Mouse (Mus musculus) left cerebral cortex, adult 2 months (tissue): Measurements from ENCODE around the gene Ttc39d. TPM values are rescaled to one million over a fixed set of nuclear protein-coding genes. Genes with fewer than 3 reads are reported as not detected.
A peak's percentile ranks its signal among the peaks of the same experiment; 100 is the strongest.

ENCODE experiments used
- DNase-seq, 2 experiments: peaks; one replicate each; pipeline ENCODE4 v3.0.0; 2021 to 2022; ENCODE audit warnings: low spot score in 2 of 2, mixed read lengths in 1 of 2; ENCODE audit errors: extremely low spot score in 1 of 2
- H3K27ac ChIP-seq: fragments of 200-600 bp; 2 replicates; pipeline ENCODE4 v1.8.1; 2022
- H3K4me3 ChIP-seq: fragments of 200-600 bp; 2 replicates; pipeline ENCODE4 v1.8.1; 2022
- CTCF ChIP-seq: fragments of 200-600 bp; IDR thresholded peaks from 2 replicates; pipeline ENCODE4 v1.8.1; 2022; ENCODE audit warnings: antibody characterized with exemption, mild to moderate bottlenecking, moderate library complexity
- intact Hi-C: fragments of 180-260 bp; cut with DNase I; formaldehyde crosslinking; loops from one replicate; pipeline ENCODE4 v1.15.1; 2025
- total RNA-seq, 2 experiments: library from RNA; stranded (reverse); gene quantifications; 2 replicates each; pipeline ENCODE4 v1.2.3; 2021

The Ttc39d gene
- total RNA-seq, 2 experiments from 2014 or later = 0.18 TPM; not detected in 1

DNA sequence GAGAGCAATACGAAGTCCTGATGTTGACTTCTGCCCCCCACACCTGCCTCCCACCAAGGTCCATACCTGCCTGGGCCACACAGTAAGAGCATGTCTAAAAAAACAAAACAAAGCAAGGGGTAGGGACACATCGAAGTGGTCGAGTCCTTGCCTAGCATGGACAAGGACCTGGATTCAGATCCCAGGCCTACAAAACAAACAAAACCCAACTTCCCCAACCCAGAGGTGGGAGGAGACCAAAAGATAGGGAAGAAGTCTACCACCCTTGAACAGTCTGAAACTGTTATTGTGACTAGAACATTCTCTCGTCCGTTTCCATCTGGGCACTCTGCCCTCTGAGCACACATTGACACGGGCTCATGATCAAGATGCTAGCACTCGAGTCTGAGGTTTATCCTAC lies 27.1 kb downstream of the Ttc39d start:
- intact Hi-C loops = no loop called here
- no peak for DNase-seq
- no peak overlapping the region for H3K27ac ChIP-seq
- no peak overlapping the region for H3K4me3 ChIP-seq
- no peak for TF ChIP-seq CTCF

DNA sequence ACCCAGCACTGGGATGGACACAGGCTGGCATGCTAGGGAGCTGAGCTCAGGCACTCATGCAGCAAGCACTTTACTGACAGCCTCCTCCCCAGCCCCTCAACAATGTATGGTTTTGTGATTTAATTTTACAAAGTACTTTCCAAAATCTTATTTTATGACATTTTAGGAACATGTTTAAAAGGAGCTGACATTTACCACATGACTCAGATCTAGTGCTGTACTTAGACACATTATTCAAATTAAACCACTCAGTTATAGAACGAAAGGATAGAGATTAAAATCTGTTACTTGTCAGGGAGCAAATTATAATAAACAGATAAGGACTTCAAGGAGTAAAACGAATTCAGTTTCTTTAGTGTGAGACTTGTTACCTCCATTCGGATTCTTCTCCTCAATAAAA lies 28.2 kb downstream of the Ttc39d start:
- TF ChIP-seq CTCF = no peak
- intact Hi-C loops = no loop called here
- Histone ChIP-seq H3K27ac (peak overlapping the region; percentile 66; the same call in 1 of the 2 replicates), H3K4me3 (no peak overlapping the region)
- DNase-seq = no peak

DNA sequence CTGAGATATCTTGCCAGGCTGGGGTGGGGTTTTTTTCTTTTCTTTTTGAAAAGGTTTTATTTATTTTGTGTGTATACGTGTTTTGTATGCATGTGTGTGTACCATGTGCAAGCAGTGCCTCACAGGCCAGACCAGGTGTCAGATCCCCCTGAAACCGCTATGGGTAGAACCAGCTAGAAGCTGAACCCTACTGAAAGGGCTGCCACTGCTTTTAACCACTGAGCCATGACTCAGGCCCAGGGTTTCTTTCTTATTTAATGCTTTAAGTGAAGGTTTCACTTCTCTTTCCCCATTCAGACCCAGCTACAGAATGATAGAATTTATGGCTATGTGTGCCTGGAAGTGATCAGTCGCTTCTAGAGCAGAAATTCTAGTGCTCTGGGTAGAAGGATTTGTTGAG lies 29.5 kb downstream of the Ttc39d start:
- intact Hi-C loops = no loop called here
- no peak overlapping the region for H3K27ac ChIP-seq
- TF ChIP-seq CTCF = no peak
- no peak for DNase-seq
- H3K4me3 ChIP-seq = no peak overlapping the region

DNA sequence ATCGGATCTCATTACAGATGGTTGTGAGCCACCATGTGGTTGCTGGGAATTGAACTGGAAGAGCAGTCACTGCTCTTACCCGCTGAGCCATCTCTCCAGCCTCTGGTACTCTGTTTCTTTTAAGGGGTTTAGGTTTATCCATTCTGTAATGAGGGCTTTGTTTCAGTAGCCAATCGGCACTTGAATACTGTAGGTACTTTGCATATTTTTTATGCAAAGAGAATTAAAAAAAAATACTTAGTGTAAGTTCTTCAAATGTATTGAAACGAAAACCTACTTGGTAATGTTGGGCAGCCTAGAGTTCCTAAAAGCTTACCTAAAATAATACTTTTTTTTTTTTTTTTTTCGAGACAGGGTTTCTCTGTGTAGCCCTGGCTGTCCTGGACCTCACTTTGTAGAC lies 30.2 kb downstream of the Ttc39d start:
- Histone ChIP-seq H3K27ac (no peak overlapping the region), H3K4me3 (no peak overlapping the region)
- intact Hi-C loops = no loop called here
- DNase-seq = no peak
- TF ChIP-seq CTCF = no peak

DNA sequence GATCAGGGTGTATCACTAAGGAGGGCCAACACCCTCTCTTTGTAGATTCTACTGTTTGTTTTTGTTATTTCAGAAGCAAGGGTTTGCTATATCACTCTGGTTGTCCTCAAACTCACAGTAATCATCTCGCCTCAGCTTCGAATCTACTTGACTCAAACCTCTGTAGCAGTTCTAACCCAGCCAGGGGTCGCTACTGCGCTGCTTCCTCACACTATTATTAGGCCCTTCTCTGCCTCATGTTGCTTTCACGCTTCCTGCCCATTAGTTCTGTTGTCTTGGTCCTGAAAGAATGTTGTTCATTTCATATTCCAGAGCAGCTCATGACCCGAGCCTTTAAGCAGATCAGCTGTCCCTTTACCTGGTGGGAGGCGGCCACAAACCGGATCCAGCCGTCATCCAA lies 34.3 kb downstream of the Ttc39d start:
- TF ChIP-seq CTCF = no peak
- no peak for DNase-seq
- intact Hi-C loops = no loop called here
- H3K27ac ChIP-seq = no peak overlapping the region
- H3K4me3 ChIP-seq = no peak overlapping the region

DNA sequence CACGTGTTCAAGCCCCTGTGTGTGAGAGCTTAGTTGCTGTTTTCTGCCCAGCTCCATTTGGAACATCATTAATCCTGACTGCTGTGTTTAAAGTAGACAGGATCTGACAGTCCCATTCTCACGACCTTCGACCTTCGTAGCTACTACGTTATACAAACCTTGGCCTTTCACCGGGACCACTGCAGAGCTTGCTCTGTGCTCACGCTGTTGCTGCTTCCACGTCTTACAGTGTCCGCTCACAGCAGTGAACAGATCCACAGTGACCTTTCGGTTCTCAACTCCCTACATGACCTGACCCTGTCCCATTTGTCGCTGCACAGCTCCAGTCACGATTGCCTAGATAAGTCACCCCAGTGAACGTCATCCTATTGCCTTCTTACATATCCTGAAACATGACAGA lies 35.9 kb downstream of the Ttc39d start:
- intact Hi-C loops = no loop called here
- TF ChIP-seq CTCF = no peak
- no peak overlapping the region for H3K4me3 ChIP-seq
- no peak for DNase-seq
- H3K27ac ChIP-seq = no peak overlapping the region

DNA sequence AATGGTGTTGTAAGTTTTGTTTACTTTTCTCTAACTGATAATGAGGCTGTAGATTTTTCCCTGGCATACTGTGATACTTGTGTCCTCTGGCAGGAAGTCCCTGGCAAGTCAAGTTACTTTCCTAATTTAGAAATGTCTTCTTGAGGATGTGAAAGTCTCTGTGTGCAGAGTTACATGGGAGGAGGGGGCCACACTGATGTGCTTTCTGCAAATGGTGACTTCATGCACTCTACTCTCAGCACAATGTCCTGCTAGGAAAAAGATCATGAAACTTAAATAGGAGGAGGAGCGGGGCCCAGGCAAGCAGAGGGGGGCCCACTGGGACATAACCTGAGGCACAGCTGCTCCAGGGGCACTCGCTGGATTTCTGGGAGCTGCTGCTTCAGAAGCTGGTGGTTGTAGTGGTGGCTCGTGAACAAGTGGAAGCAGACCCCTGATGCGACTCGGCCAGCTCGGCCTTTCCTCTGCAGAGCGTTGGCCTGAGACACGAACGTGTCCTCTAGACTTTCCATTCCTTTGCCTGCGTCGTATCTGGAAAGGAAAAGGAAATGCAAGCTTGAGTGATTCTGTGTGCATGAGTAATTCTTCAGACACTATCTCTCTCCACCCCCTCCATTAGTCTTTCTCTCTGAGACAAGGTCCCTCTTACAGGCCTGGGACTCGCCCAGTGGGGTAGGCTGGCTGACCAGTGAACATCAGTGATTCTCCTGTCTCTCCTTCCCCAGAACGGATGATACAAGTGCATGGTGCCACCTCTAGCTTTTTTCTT lies 45.7 kb downstream of the Ttc39d start:
- intact Hi-C loops = no loop called here
- H3K4me3 ChIP-seq = no peak overlapping the region
- TF ChIP-seq CTCF = no peak
- no peak for DNase-seq
- H3K27ac ChIP-seq = no peak overlapping the region

DNA sequence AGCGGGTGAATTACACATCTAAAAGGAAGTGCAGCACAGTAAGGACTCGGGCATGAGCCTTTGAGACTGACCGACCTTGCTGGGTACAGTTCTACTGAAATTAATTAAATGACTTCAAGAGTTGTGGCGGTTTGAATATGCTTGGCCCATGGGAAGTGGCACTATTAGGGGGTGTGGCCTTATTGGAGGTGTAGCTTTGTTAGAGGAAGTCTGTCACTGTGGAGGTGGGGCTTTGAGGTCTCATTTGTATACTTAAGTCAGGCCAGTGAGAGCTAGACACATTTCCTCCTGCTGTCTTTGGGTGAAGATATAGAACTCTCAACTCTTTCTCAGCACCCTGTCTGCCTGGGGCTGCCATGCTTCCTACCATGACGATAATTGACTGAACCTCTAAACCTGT lies 47.2 kb downstream of the Ttc39d start:
- no peak for DNase-seq
- intact Hi-C loops = no loop called here
- no peak for TF ChIP-seq CTCF
- H3K4me3 ChIP-seq = no peak overlapping the region
- H3K27ac ChIP-seq = no peak overlapping the region

DNA sequence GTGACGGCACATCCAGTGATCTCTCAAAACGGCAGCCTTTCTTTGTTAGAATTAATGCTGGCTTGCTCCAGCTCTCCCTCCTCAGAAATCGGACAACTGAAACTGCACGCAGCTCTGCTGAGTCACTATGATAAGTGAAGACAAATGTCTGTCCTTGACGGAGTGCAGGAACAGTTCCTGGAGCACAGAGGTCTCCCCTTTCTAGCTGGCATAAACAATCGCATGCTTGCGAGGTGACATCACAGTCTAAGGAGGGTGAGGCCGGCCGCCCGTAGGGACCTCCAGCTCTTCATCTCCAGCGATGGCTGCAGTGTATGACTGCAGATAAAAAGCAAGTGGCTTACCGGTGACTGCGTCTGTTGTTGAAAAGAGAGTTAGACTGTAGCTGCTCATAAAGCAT lies 47.9 kb downstream of the Ttc39d start:
- DNase-seq = no peak

DNA sequence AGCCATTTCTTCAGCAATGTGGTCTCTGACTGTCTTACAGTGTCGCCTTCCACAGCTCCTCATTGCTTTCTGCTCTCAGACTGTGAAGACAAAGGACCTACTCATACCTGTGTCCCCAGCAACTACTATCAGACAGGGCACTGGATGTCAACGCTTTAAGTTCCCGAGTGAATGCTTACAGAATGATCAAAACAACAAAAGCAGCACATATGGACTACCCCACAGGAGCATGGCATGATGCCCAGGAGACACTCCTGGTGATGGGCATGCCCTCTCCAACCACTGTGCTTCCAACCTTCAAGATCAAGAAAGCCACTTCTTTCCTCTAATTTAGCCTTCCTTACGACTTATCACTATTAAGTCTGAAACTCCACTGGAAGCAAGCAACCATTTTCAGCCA lies 59.8 kb downstream of the Ttc39d start:
- DNase-seq = no peak
- no peak for TF ChIP-seq CTCF
- intact Hi-C loops = no loop called here
- no peak overlapping the region for H3K27ac ChIP-seq
- H3K4me3 ChIP-seq = no peak overlapping the region

More for the DNA sequence above, 47.9 kb downstream of the Ttc39d start:
- intact Hi-C loops = no loop called here
- no peak for TF ChIP-seq CTCF
- Histone ChIP-seq H3K4me3 (no peak overlapping the region), H3K27ac (no peak overlapping the region)

Other genes starting within 250 kb of the Ttc39d start
- gene Hnrnpll, start 145.1 kb upstream of the Ttc39d start, total RNA-seq = 10 to 100 TPM; 64.0 to 66.9 TPM
- 1 to 10 TPM; 1.8 to 2.6 TPM for gene Galm, start 80.0 kb upstream of the Ttc39d start, total RNA-seq
- gene Srsf7, start 153 bp upstream of the Ttc39d start, total RNA-seq = 100 to 1,000 TPM; 103 to 115 TPM
- gene Gemin6, start 17.0 kb downstream of the Ttc39d start, total RNA-seq = 1 to 10 TPM; 5.3 to 5.9 TPM
- gene Morn2, start 82.7 kb downstream of the Ttc39d start, total RNA-seq = 10 to 100 TPM; 15.6 to 16.3 TPM
- gene Dhx57, start 83.0 kb downstream of the Ttc39d start, total RNA-seq = 10 to 100 TPM; 40.7 to 45.1 TPM
- gene Arhgef33, start 99.9 kb downstream of the Ttc39d start, total RNA-seq = 1 to 10 TPM; 2.5 to 2.8 TPM
- 1 to 10 TPM; 1.4 to 2.4 TPM for gene Gm10190, start 166.1 kb downstream of the Ttc39d start, total RNA-seq